Mouse (Mus musculus): ENCODE data around the gene Cdh22.

DNA sequence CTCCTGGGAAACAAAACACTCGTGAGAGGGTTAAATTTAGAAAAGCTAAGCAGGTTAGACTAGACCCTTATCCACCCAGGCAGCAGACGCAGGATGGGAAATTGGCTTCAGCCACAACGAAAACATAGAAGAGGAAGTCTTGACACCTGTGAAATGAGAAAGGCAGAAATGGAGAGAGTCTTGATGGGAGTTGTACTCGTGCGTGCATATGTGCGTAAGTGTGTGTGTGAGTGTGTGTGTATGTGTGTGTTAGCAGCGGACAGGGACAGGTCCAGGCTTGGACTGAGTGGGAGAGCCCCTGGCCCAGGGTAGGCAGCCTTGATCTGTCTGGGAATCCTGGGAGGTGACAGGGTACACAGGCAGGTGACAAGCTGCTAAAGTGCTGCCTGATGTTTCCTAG is 36.2 kb upstream of the Cdh22 start:
- TF ChIP-seq CTCF (IDR thresholded peaks at IDR 0.05) (no peak), EP300 (IDR thresholded peaks at IDR 0.05) (no peak)
